Mouse (Mus musculus) liver, adult 2 months (tissue): ENCODE measurements at regions not wholly inside any gene's neighbourhood (a gene's known extent, or its start where the extent isn't known, plus 50 kb on each side); places are given as distances from the start of the nearest gene placed in this dataset.

Experiments
- CTCF ChIP-seq: fragments of 200-500 bp; IDR thresholded peaks from 2 replicates; pipeline ENCODE4 v1.5.1; 2011; ENCODE audit warnings: low read depth, low read length, control low read depth
- POLR2A ChIP-seq: fragments of 200-500 bp; IDR thresholded peaks from 2 replicates; pipeline ENCODE4 v1.6.1; 2011; ENCODE audit warnings: low read length, control low read depth; ENCODE audit not compliant: insufficient read depth; ENCODE audit errors: extremely low read depth

DNA sequence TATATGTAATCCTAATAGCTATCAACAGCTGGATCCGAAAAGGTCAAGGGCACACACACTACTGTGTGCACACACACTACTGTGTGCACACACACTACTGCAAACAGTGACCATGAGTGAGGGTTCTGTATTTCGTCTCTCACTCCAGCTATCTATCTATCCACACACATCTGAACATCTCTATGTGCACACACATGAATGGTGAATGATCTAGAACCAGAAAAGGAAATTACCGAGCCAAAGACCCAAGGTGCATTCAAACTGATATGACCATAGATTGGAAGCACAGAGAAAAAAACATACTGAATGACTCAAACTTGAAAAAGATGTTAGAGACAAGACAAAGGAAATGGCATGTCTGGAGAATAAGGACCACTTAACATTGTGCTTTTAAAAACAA lies 166.8 kb upstream of the Map3k1 start:
- TF ChIP-seq POLR2A, result no peak
- no peak for TF ChIP-seq CTCF
